Mouse (Mus musculus) heart, embryonic 10.5 days (tissue): ENCODE results near the gene Dmp1. TPM values are rescaled to one million over a fixed set of nuclear protein-coding genes. Genes with fewer than 3 reads are reported as not detected.

ENCODE experiments used
- DNase-seq: peaks from one replicate; pipeline ENCODE4 v3.0.0-alpha.2; 2017; ENCODE audit warnings: low spot score
- H3K27ac ChIP-seq: fragments of 300-500 bp; sonication (generic); 2 replicates; pipeline ENCODE4 v1.5.1; 2016; ENCODE audit warnings: mild to moderate bottlenecking
- H3K27me3 ChIP-seq: fragments of 300-500 bp; sonication (generic); 2 replicates; pipeline ENCODE4 v1.6.1; 2016; ENCODE audit warnings: mild to moderate bottlenecking; ENCODE audit not compliant: poor library complexity, insufficient read depth, severe bottlenecking
- H3K36me3 ChIP-seq: fragments of 300-500 bp; sonication (generic); 2 replicates; pipeline ENCODE4 v1.6.1; 2016; ENCODE audit warnings: mild to moderate bottlenecking, moderate library complexity
- H3K4me1 ChIP-seq: fragments of 300-500 bp; sonication (generic); 2 replicates; pipeline ENCODE4 v1.6.1; 2016; ENCODE audit warnings: mild to moderate bottlenecking
- H3K4me3 ChIP-seq: fragments of 300-500 bp; sonication (generic); 2 replicates; pipeline ENCODE4 v1.5.1; 2016; ENCODE audit warnings: mild to moderate bottlenecking, moderate library complexity
- H3K9me3 ChIP-seq: fragments of 300-500 bp; sonication (generic); 2 replicates; pipeline ENCODE4 v1.6.1; 2016; ENCODE audit warnings: mild to moderate bottlenecking, moderate library complexity
- WGBS: fragments of 180-500 bp; shearing (Covaris S2); methylation state at CpG from one replicate; pipeline ENCODE4 v1.1.7; 2016; 5-methylcytosine and 5-hydroxymethylcytosine counted together
- polyA plus RNA-seq: library from polyadenylated mRNA; unstranded; fragments of >200 nt; fragmentation: Nextera tagmentation; extraction: Ambion mirVana; gene quantifications from 2 replicates; pipeline ENCODE4 v1.2.1, GENCODE M21; 2016

Dmp1 gene
- polyA plus RNA-seq: 0.06 TPM in 1 of 2 replicates, not detected in the other

GRCm38 (mm10) chr5:104202351-104202750 lies at the start of gene Dmp1:
Gene Dmp1 (plus strand): TSS chr5:104202613.
- 68% methylated on average over 5 of the region's 5 CpGs for WGBS

GRCm38 (mm10) chr5:104157701-104158100 lies 44.7 kb upstream of the Dmp1 start:
- WGBS: 85% methylated on average over 7 of the region's 7 CpGs
- no peak overlapping the region for H3K27ac ChIP-seq
- no peaks in the 10 kb centered on the region for H3K4me1 ChIP-seq

More at GRCm38 (mm10) chr5:104202351-104202750, at the start of gene Dmp1:
- DNase-seq: no peak
- H3K27me3 ChIP-seq: no peaks in the 10 kb centered on the region
- H3K9me3 ChIP-seq: no peaks in the 10 kb centered on the region
- H3K4me3 ChIP-seq: no peak within 1 kb of the TSS
- no peak within 1 kb of the TSS for H3K27ac ChIP-seq
- no peaks in the 10 kb centered on the region for H3K36me3 ChIP-seq
- no peaks in the 10 kb centered on the region for H3K4me1 ChIP-seq

GRCm38 (mm10) chr5:104158332-104159052 lies 43.9 kb upstream of the Dmp1 start:
- Histone ChIP-seq H3K4me1 (no peaks in the 10 kb centered on the region), H3K36me3 (no peaks in the 10 kb centered on the region), H3K27ac (no peak overlapping the region), H3K4me3 (no peak overlapping the region), H3K27me3 (no peaks in the 10 kb centered on the region), H3K9me3 (no peaks in the 10 kb centered on the region)
- 83% methylated on average over 7 of the region's 7 CpGs for WGBS
- no peak for DNase-seq

More at GRCm38 (mm10) chr5:104157701-104158100, 44.7 kb upstream of the Dmp1 start:
- Histone ChIP-seq H3K9me3 (no peaks in the 10 kb centered on the region), H3K4me3 (no peak overlapping the region), H3K36me3 (no peaks in the 10 kb centered on the region), H3K27me3 (no peaks in the 10 kb centered on the region)
- DNase-seq: no peak

- Histone ChIP-seq H3K4me1 (no peaks in the 10 kb centered on the region), H3K4me3 (no peak overlapping the region), H3K36me3 (no peaks in the 10 kb centered on the region), H3K27ac (no peak overlapping the region), H3K9me3 (no peaks in the 10 kb centered on the region), H3K27me3 (no peaks in the 10 kb centered on the region)
- WGBS: 83% methylated on average over 3 of the region's 3 CpGs
- no peak for DNase-seq
Measured at GRCm38 (mm10) chr5:104160581-104160980, 41.8 kb upstream of the Dmp1 start.

GRCm38 (mm10) chr5:104161390-104161789 lies 41.0 kb upstream of the Dmp1 start:
- Histone ChIP-seq H3K4me1 (no peaks in the 10 kb centered on the region), H3K9me3 (no peaks in the 10 kb centered on the region), H3K4me3 (no peak overlapping the region), H3K36me3 (no peaks in the 10 kb centered on the region), H3K27ac (no peak overlapping the region), H3K27me3 (no peaks in the 10 kb centered on the region)
- 66% methylated on average over 1 of the region's 1 CpGs for WGBS
- no peak for DNase-seq

GRCm38 (mm10) chr5:104163536-104163935 lies 38.9 kb upstream of the Dmp1 start:
- H3K9me3 ChIP-seq: no peaks in the 10 kb centered on the region
- no peak for DNase-seq
- WGBS: 76% methylated on average over 4 of the region's 4 CpGs
- H3K27me3 ChIP-seq: no peaks in the 10 kb centered on the region
- no peaks in the 10 kb centered on the region for H3K36me3 ChIP-seq
- no peak overlapping the region for H3K4me3 ChIP-seq
- no peaks in the 10 kb centered on the region for H3K4me1 ChIP-seq
- no peak overlapping the region for H3K27ac ChIP-seq

- 74% methylated on average over 7 of the region's 7 CpGs for WGBS
- no peaks in the 10 kb centered on the region for H3K27me3 ChIP-seq
- H3K4me3 ChIP-seq: no peak within 1 kb of the TSS
- no peak within 1 kb of the TSS for H3K27ac ChIP-seq
- H3K36me3 ChIP-seq: no peaks in the 10 kb centered on the region
- no peak for DNase-seq
- H3K4me1 ChIP-seq: no peaks in the 10 kb centered on the region
- H3K9me3 ChIP-seq: no peaks in the 10 kb centered on the region
Measured at GRCm38 (mm10) chr5:104170412-104170811, 32.0 kb upstream of the Dmp1 start, which contains the start of gene Dspp. Gene Dspp (plus strand): TSS chr5:104170712.

- 82% methylated on average over 6 of the region's 6 CpGs for WGBS
Measured at GRCm38 (mm10) chr5:104173094-104173493, 29.3 kb upstream of the Dmp1 start.

GRCm38 (mm10) chr5:104183743-104184142 lies 18.7 kb upstream of the Dmp1 start:
- 73% methylated on average over 1 of the region's 1 CpGs for WGBS
- no peaks in the 10 kb centered on the region for H3K36me3 ChIP-seq
- H3K27ac ChIP-seq: no peak overlapping the region
- peaks cover 11% of the 10 kb centered on the region for H3K9me3 ChIP-seq
- H3K27me3 ChIP-seq: no peaks in the 10 kb centered on the region
- H3K4me3 ChIP-seq: no peak overlapping the region
- H3K4me1 ChIP-seq: no peaks in the 10 kb centered on the region
- no peak for DNase-seq

More at GRCm38 (mm10) chr5:104173094-104173493, 29.3 kb upstream of the Dmp1 start:
- H3K9me3 ChIP-seq: peaks cover 8% of the 10 kb centered on the region
- H3K36me3 ChIP-seq: no peaks in the 10 kb centered on the region
- H3K27me3 ChIP-seq: no peaks in the 10 kb centered on the region
- DNase-seq: no peak
- H3K4me1 ChIP-seq: no peaks in the 10 kb centered on the region; the same call in 1 of the 2 replicates
- H3K4me3 ChIP-seq: no peak overlapping the region
- H3K27ac ChIP-seq: no peak overlapping the region

GRCm38 (mm10) chr5:104187281-104187680 lies 15.1 kb upstream of the Dmp1 start:
- no peaks in the 10 kb centered on the region for H3K4me1 ChIP-seq
- H3K27me3 ChIP-seq: no peaks in the 10 kb centered on the region
- no peaks in the 10 kb centered on the region for H3K36me3 ChIP-seq
- 77% methylated on average over 3 of the region's 3 CpGs for WGBS
- no peak overlapping the region for H3K27ac ChIP-seq
- H3K9me3 ChIP-seq: no peaks in the 10 kb centered on the region
- no peak for DNase-seq
- H3K4me3 ChIP-seq: no peak overlapping the region

GRCm38 (mm10) chr5:104195086-104195485 lies 7.3 kb upstream of the Dmp1 start:
- H3K4me1 ChIP-seq: no peaks in the 10 kb centered on the region
- WGBS: 94% methylated on average over 1 of the region's 1 CpGs
- no peaks in the 10 kb centered on the region for H3K9me3 ChIP-seq
- H3K4me3 ChIP-seq: no peak overlapping the region
- H3K27ac ChIP-seq: no peak overlapping the region
- H3K36me3 ChIP-seq: no peaks in the 10 kb centered on the region
- no peaks in the 10 kb centered on the region for H3K27me3 ChIP-seq
- no peak for DNase-seq

GRCm38 (mm10) chr5:104201153-104201950 lies 1.1 kb upstream of the Dmp1 start:
- H3K4me1 ChIP-seq: no peaks in the 10 kb centered on the region
- no peaks in the 10 kb centered on the region for H3K9me3 ChIP-seq
- DNase-seq: no peak
- H3K36me3 ChIP-seq: no peaks in the 10 kb centered on the region
- no peak overlapping the region for H3K27ac ChIP-seq
- no peak overlapping the region for H3K4me3 ChIP-seq
- WGBS: 87% methylated on average over 12 of the region's 12 CpGs
- no peaks in the 10 kb centered on the region for H3K27me3 ChIP-seq

GRCm38 (mm10) chr5:104212531-104212930 lies 10.1 kb downstream of the Dmp1 start:
- DNase-seq: no peak
- H3K27me3 ChIP-seq: no peaks in the 10 kb centered on the region
- WGBS: 71% methylated on average over 11 of the region's 11 CpGs

More at GRCm38 (mm10) chr5:104212531-104212930, 10.1 kb downstream of the Dmp1 start:
- no peaks in the 10 kb centered on the region for H3K36me3 ChIP-seq
- no peaks in the 10 kb centered on the region for H3K9me3 ChIP-seq
- H3K4me3 ChIP-seq: no peak overlapping the region
- no peaks in the 10 kb centered on the region for H3K4me1 ChIP-seq
- no peak overlapping the region for H3K27ac ChIP-seq
